Mouse (Mus musculus) liver, embryonic 15.5 days (tissue): ENCODE measurements at regions not wholly inside any gene's neighbourhood (a gene's known extent, or its start where the extent isn't known, plus 50 kb on each side); places are given as distances from the start of the nearest gene placed in this dataset.

Experiments
- ATAC-seq: fragments of 200-750 bp; cut with Nextera tagmentation; 2 replicates; pipeline ENCODE4 v1.8.0; 2017; ENCODE audit warnings: moderate number of reproducible peaks, mild to moderate bottlenecking, moderate library complexity; ENCODE audit not compliant: insufficient read depth
- H3K27ac ChIP-seq: fragments of 300-500 bp; sonication (generic); replicated peaks from 2 replicates; pipeline ENCODE4 v1.5.1; 2015; ENCODE audit warnings: mild to moderate bottlenecking, inconsistent platforms
- H3K27me3 ChIP-seq: fragments of 300-500 bp; sonication (generic); 2 replicates; pipeline ENCODE4 v1.6.1; 2015; ENCODE audit warnings: mild to moderate bottlenecking, inconsistent platforms
- H3K36me3 ChIP-seq: fragments of 300-500 bp; sonication (generic); replicated peaks from 2 replicates; pipeline ENCODE4 v1.6.1; 2015; ENCODE audit warnings: moderate library complexity, mild to moderate bottlenecking, inconsistent platforms
- H3K4me1 ChIP-seq: fragments of 300-500 bp; sonication (generic); replicated peaks from 2 replicates; pipeline ENCODE4 v1.6.1; 2015; ENCODE audit warnings: inconsistent platforms
- H3K4me2 ChIP-seq: fragments of 300-500 bp; sonication (generic); 2 replicates; pipeline ENCODE4 v1.6.1; 2015; ENCODE audit warnings: moderate library complexity, mild to moderate bottlenecking, inconsistent platforms
- H3K4me3 ChIP-seq: fragments of 300-500 bp; sonication (generic); replicated peaks from 2 replicates; pipeline ENCODE4 v1.5.1; 2015; ENCODE audit warnings: mild to moderate bottlenecking, inconsistent platforms
- H3K9ac ChIP-seq: fragments of 300-500 bp; sonication (generic); 2 replicates; pipeline ENCODE4 v1.6.1; 2015; ENCODE audit warnings: moderate library complexity, mild to moderate bottlenecking, inconsistent platforms
- H3K9me3 ChIP-seq: fragments of 300-500 bp; sonication (generic); replicated peaks from 2 replicates; pipeline ENCODE4 v1.6.1; 2016; ENCODE audit warnings: inconsistent platforms
- WGBS: fragments of 180-500 bp; shearing (Covaris S2); methylation state at CpG from one replicate; pipeline ENCODE4 v1.1.7; 2015; ENCODE audit warnings: mixed read lengths; ENCODE audit not compliant: insufficient replicate concordance; 5-methylcytosine and 5-hydroxymethylcytosine counted together

- Histone ChIP-seq H3K9ac (no peak overlapping the region), H3K4me3 (no peak overlapping the region), H3K27ac (no peak overlapping the region), H3K4me2 (no peak overlapping the region), H3K9me3 (no peaks in the 10 kb centered on the region), H3K4me1 (no peaks in the 10 kb centered on the region), H3K27me3 (no peaks in the 10 kb centered on the region), H3K36me3 (no peaks in the 10 kb centered on the region)
- 67% methylated on average over 7 of the region's 7 CpGs for WGBS
- no peak for ATAC-seq
Measured at GRCm38 (mm10) chr6:93253746-93254145, 310.5 kb upstream of the Adamts9 start.

DNA sequence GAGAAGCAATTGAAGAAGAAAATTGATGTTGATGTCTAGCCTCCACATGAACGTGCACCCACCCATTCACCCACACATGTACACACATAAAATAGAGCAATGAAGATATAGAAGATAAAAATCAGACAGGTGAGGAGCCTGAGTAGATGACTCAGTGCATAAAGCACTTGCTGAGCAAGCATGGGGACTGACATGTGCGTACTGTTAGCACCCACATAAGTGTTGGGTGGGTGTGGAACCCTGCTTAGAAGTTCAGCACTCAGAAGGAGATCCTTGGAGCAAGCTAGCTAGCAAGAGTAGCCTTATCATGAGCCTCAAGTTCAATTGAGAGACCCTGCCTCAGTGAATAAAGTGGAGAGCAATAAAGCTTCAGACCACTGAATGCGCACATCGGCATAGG lies 305.7 kb upstream of the Adamts9 start:
- H3K36me3 ChIP-seq: no peaks in the 10 kb centered on the region
- no peaks in the 10 kb centered on the region for H3K4me1 ChIP-seq
- WGBS: 73% methylated on average over 4 of the region's 4 CpGs

DNA sequence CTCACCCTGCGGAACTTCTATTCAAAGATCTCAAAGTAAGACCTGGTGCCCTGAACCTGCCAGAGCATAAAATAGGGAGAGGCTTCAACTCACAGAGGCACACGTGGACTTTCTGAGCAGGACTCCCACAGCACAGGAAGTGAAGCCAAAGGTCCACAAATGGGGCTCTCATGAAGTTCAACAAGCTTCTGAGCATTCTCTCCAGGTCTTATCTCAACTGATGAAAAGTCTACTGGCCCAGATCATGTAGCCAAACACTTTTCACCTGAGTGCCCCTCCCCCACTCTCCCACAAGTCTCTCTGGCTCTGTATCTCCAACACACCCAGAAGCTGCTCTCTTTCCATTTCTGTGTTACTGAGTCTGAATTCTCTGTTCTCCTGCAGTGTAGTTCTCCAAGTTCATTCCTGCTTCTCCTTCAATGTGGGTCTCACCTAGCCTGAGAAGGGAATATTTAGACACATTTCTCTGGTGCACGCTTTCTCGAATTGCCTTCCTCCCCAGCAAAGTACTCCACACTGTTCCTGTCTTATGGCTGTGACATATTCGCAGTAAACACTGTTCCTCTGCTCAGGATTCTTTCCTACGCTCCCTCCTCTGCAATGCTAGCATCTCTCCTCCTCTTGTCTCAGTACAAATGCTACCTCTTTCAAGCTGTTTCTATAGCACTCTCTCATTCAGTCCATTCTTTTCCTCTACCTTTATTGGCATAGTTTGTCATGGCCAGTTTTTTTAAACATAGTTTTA lies 303.4 kb upstream of the Adamts9 start:
- Histone ChIP-seq H3K4me3 (no peak overlapping the region), H3K4me2 (no peak overlapping the region), H3K9ac (no peak overlapping the region), H3K27me3 (no peaks in the 10 kb centered on the region), H3K27ac (no peak overlapping the region), H3K4me1 (no peaks in the 10 kb centered on the region), H3K9me3 (no peaks in the 10 kb centered on the region), H3K36me3 (no peaks in the 10 kb centered on the region)
- ATAC-seq: no peak
- WGBS: 60% methylated on average over 6 of the region's 6 CpGs

More for the DNA sequence above, 305.7 kb upstream of the Adamts9 start:
- ATAC-seq: no peak
- H3K9ac ChIP-seq: no peak overlapping the region
- H3K27me3 ChIP-seq: no peaks in the 10 kb centered on the region
- H3K4me3 ChIP-seq: no peak overlapping the region
- H3K27ac ChIP-seq: no peak overlapping the region
- H3K4me2 ChIP-seq: no peak overlapping the region
- no peaks in the 10 kb centered on the region for H3K9me3 ChIP-seq

DNA sequence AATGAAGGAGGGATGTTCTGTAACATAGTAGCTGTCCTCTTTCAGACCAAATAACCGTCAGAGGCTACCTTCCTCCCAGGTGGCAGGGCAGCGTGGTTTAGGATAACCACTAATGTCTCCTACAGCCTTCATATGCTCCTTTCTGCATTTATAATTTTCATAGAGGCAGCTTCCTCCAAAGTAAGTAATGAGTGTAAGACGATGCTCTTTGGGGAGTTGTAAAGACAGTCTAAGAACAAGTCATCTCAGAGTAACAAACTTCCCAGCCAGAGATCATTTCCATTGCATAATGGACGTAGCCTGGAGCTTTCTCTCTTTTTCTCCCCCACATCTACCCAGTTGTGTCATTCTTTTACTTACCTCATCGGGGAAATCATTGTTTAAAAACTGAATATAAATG lies 292.3 kb upstream of the Adamts9 start:
- no peak overlapping the region for H3K27ac ChIP-seq
- H3K36me3 ChIP-seq: no peaks in the 10 kb centered on the region
- no peak for ATAC-seq
- H3K9me3 ChIP-seq: 0 out of 2 replicates have a peak, but pooled peaks cover 3% of the 10 kb centered on the region
- H3K4me2 ChIP-seq: no peak overlapping the region
- H3K9ac ChIP-seq: no peak overlapping the region
- H3K4me1 ChIP-seq: no peaks in the 10 kb centered on the region
- no peaks in the 10 kb centered on the region for H3K27me3 ChIP-seq
- WGBS: 39% methylated on average over 5 of the region's 5 CpGs
- no peak overlapping the region for H3K4me3 ChIP-seq

GRCm38 (mm10) chr6:93232636-93233035 lies 289.3 kb upstream of the Adamts9 start:
- Histone ChIP-seq H3K27ac (no peak overlapping the region), H3K4me3 (no peak overlapping the region), H3K4me1 (no peaks in the 10 kb centered on the region), H3K4me2 (no peak overlapping the region), H3K9ac (no peak overlapping the region), H3K9me3 (no peaks in the 10 kb centered on the region), H3K27me3 (no peaks in the 10 kb centered on the region), H3K36me3 (no peaks in the 10 kb centered on the region)
- ATAC-seq: no peak
- 54% methylated on average over 9 of the region's 9 CpGs for WGBS

- ATAC-seq: no peak
- no peaks in the 10 kb centered on the region for H3K9me3 ChIP-seq
- H3K27ac ChIP-seq: no peak overlapping the region
- 59% methylated on average over 5 of the region's 5 CpGs for WGBS
- no peaks in the 10 kb centered on the region for H3K4me1 ChIP-seq
- no peaks in the 10 kb centered on the region for H3K27me3 ChIP-seq
- no peak overlapping the region for H3K9ac ChIP-seq
- no peak overlapping the region for H3K4me3 ChIP-seq
- no peaks in the 10 kb centered on the region for H3K36me3 ChIP-seq
- H3K4me2 ChIP-seq: no peak overlapping the region
Measured at GRCm38 (mm10) chr6:93230450-93230849, 287.2 kb upstream of the Adamts9 start.

- H3K27me3 ChIP-seq: no peaks in the 10 kb centered on the region
- H3K27ac ChIP-seq: no peak overlapping the region
- no peak overlapping the region for H3K4me3 ChIP-seq
- ATAC-seq: no peak
- WGBS: 58% methylated on average over 2 of the region's 2 CpGs
- H3K4me2 ChIP-seq: no peak overlapping the region
- H3K4me1 ChIP-seq: no peaks in the 10 kb centered on the region
- H3K9ac ChIP-seq: no peak overlapping the region
- no peaks in the 10 kb centered on the region for H3K9me3 ChIP-seq
- H3K36me3 ChIP-seq: no peaks in the 10 kb centered on the region
Measured at GRCm38 (mm10) chr6:93229320-93229719, 286.0 kb upstream of the Adamts9 start.

GRCm38 (mm10) chr6:93223610-93224550 lies 280.6 kb upstream of the Adamts9 start:
- Histone ChIP-seq H3K9ac (no peak overlapping the region), H3K4me2 (no peak overlapping the region), H3K4me3 (no peak overlapping the region), H3K36me3 (no peaks in the 10 kb centered on the region), H3K27me3 (no peaks in the 10 kb centered on the region), H3K9me3 (no peaks in the 10 kb centered on the region), H3K27ac (no peak overlapping the region), H3K4me1 (no peaks in the 10 kb centered on the region)
- 35% methylated on average over 8 of the region's 8 CpGs for WGBS
- ATAC-seq: no peak

DNA sequence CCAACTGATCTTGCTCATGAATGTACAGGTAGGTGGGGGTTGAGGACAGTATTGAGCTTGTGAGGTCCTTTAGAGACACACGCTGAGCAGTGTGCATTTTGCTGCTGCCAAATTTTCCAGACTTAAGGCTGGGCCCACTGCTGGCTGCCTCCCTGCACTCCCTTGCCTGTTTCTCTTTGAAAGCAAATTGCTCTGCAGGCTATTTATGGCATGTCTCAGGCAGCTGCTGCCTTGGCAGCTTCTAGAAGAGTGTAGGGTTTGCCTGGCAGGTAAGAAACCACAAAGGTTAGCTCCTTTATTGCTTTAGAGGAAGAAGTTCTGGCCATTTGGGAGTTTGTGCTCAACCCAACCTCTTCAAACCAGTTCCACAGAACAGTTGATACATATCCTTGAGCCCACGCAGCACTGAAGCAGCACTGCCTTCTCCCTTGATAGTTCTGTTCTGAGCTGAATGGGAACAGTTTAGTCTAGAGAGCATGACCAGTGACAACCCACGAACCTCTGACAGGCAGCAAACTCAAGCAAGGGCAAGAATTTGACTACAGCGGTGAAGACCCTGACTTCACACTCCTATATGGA lies 274.8 kb upstream of the Adamts9 start:
- H3K9me3 ChIP-seq: no peaks in the 10 kb centered on the region
- no peak overlapping the region for H3K27ac ChIP-seq
- ATAC-seq: no peak
- no peak overlapping the region for H3K4me3 ChIP-seq
- no peaks in the 10 kb centered on the region for H3K4me1 ChIP-seq
- H3K4me2 ChIP-seq: no peak overlapping the region
- no peaks in the 10 kb centered on the region for H3K36me3 ChIP-seq
- WGBS: 59% methylated on average over 4 of the region's 4 CpGs
- no peak overlapping the region for H3K9ac ChIP-seq
- H3K27me3 ChIP-seq: no peaks in the 10 kb centered on the region

GRCm38 (mm10) chr6:93200886-93201285 lies 257.6 kb upstream of the Adamts9 start:
- Histone ChIP-seq H3K4me1 (no peaks in the 10 kb centered on the region), H3K27ac (no peak overlapping the region), H3K4me3 (no peak overlapping the region), H3K4me2 (no peak overlapping the region), H3K36me3 (no peaks in the 10 kb centered on the region), H3K9me3 (no peaks in the 10 kb centered on the region), H3K9ac (no peak overlapping the region), H3K27me3 (no peaks in the 10 kb centered on the region)
- no peak for ATAC-seq
- WGBS: 64% methylated on average over 1 of the region's 1 CpGs

GRCm38 (mm10) chr6:93194741-93195140 lies 251.4 kb upstream of the Adamts9 start:
- no peak overlapping the region for H3K4me3 ChIP-seq
- H3K4me1 ChIP-seq: no peaks in the 10 kb centered on the region
- no peaks in the 10 kb centered on the region for H3K9me3 ChIP-seq
- H3K27me3 ChIP-seq: no peaks in the 10 kb centered on the region
- no peaks in the 10 kb centered on the region for H3K36me3 ChIP-seq
- 42% methylated on average over 6 of the region's 6 CpGs for WGBS
- no peak overlapping the region for H3K4me2 ChIP-seq
- H3K9ac ChIP-seq: no peak overlapping the region
- ATAC-seq: no peak
- no peak overlapping the region for H3K27ac ChIP-seq
